Mouse (Mus musculus) spleen, adult 2 months (tissue): ENCODE results near the gene Ovca2. TPM values are rescaled to one million over a fixed set of nuclear protein-coding genes. Genes with fewer than 3 reads are reported as not detected.

Experiments
- DNase-seq, 2 experiments: peaks; one replicate each; pipeline versions ENCODE4 v3.0.0 to v3.0.0-alpha.2; 2012 to 2021; ENCODE audit warnings: low spot score in 2 of 2, low read depth in 1 of 2
- H3K27ac ChIP-seq: fragments of 200-500 bp; 2 replicates; pipeline ENCODE4 v1.5.1; 2012; ENCODE audit warnings: low read length, inconsistent platforms; ENCODE audit not compliant: insufficient read depth
- H3K27me3 ChIP-seq: fragments of 200-500 bp; 2 replicates; pipeline ENCODE4 v1.6.1; 2012; ENCODE audit warnings: mild to moderate bottlenecking, moderate library complexity, low read length, inconsistent platforms; ENCODE audit not compliant: control insufficient read depth, insufficient read depth
- H3K36me3 ChIP-seq: fragments of 200-500 bp; 2 replicates; pipeline ENCODE4 v1.6.1; 2012; ENCODE audit warnings: mild to moderate bottlenecking, low read length, inconsistent platforms; ENCODE audit not compliant: control insufficient read depth, insufficient read depth
- H3K4me1 ChIP-seq: fragments of 200-500 bp; 2 replicates; pipeline ENCODE4 v1.6.1; 2011; ENCODE audit warnings: inconsistent platforms; ENCODE audit not compliant: control insufficient read depth, insufficient read depth, insufficient read length
- H3K4me3 ChIP-seq: fragments of 200-500 bp; 2 replicates; pipeline ENCODE4 v1.5.1; 2011; ENCODE audit warnings: mild to moderate bottlenecking, inconsistent platforms; ENCODE audit not compliant: insufficient read depth, insufficient read length; ENCODE audit errors: extremely low read depth
- CTCF ChIP-seq: fragments of 200-500 bp; IDR thresholded peaks from 2 replicates; pipeline ENCODE4 v1.5.1; 2011; ENCODE audit warnings: mild to moderate bottlenecking, inconsistent platforms; ENCODE audit not compliant: insufficient read depth, insufficient read length, insufficient replicate concordance; ENCODE audit errors: extremely low read depth
- POLR2A ChIP-seq: fragments of 200-500 bp; IDR thresholded peaks from 2 replicates; pipeline ENCODE4 v1.6.1; 2011; ENCODE audit warnings: low read depth, low read length, inconsistent platforms
- WGBS: fragments of 180-500 bp; shearing (Covaris S2); methylation state at CpG from one replicate; pipeline ENCODE4 v1.1.7; 2018; 5-methylcytosine and 5-hydroxymethylcytosine counted together
- polyA plus RNA-seq: library from polyadenylated mRNA; depleted of rRNA; stranded (reverse); fragments of >200 nt; gene quantifications from 2 replicates; pipeline ENCODE4 v1.2.3, GENCODE M21; 2012

The Ovca2 gene
- polyA plus RNA-seq, 1 experiment = 17.2 TPM

DNA sequence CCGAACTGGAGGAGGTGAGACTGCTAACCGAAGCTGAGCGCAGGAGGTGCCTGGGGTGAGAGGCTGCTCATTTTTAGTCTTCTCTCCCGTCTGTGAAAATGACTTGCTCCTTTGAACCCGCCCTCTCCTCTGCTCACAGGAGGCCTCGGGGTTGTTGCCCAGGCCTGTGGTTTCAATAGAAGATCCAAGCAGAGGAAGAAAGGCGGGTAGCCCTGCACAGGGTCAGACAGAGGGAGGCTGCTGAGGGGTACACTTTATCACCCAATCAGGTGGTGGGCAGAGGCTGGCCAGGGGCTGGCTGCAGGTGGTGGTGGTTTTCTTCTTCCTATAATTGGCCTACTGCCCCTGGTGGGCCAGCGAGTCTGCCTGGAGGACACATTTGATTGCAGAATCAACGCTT, 25.8 kb upstream of the Ovca2 start:
- TF ChIP-seq CTCF (no peak), POLR2A (no peak)
- Histone ChIP-seq H3K27me3 (no peaks in the 10 kb centered on the region), H3K36me3 (no peaks in the 10 kb centered on the region), H3K27ac (no peak overlapping the region), H3K4me3 (no peak overlapping the region), H3K4me1 (peaks cover 7% of the 10 kb centered on the region; the same call in 1 of the 2 replicates)
- WGBS = 26% methylated on average over 9 of the region's 9 CpGs
- DNase-seq = no peak

GRCm38 (mm10) chr11:75203926-75204325, 25.3 kb upstream of the Ovca2 start:
- no peak overlapping the region for H3K4me3 ChIP-seq
- no peak for TF ChIP-seq POLR2A
- TF ChIP-seq CTCF = no peak
- DNase-seq = no peak
- 89% methylated on average over 4 of the region's 4 CpGs for WGBS
- H3K4me1 ChIP-seq = peaks cover 7% of the 10 kb centered on the region; the same call in 1 of the 2 replicates
- no peaks in the 10 kb centered on the region for H3K27me3 ChIP-seq
- H3K36me3 ChIP-seq = no peaks in the 10 kb centered on the region
- no peak overlapping the region for H3K27ac ChIP-seq

GRCm38 (mm10) chr11:75201721-75202120, 23.1 kb upstream of the Ovca2 start:
- no peak overlapping the region for H3K27ac ChIP-seq
- DNase-seq = no peak
- H3K4me1 ChIP-seq = peaks cover 10% of the 10 kb centered on the region; the same call in 1 of the 2 replicates
- no peak overlapping the region for H3K4me3 ChIP-seq
- no peak for TF ChIP-seq CTCF
- TF ChIP-seq POLR2A = no peak
- H3K36me3 ChIP-seq = no peaks in the 10 kb centered on the region
- no peaks in the 10 kb centered on the region for H3K27me3 ChIP-seq
- whole genome bisulfite sequencing = 84% methylated on average over 8 of the region's 8 CpGs

GRCm38 (mm10) chr11:75200935-75201334, 22.3 kb upstream of the Ovca2 start:
- no peak overlapping the region for H3K4me3 ChIP-seq

DNA sequence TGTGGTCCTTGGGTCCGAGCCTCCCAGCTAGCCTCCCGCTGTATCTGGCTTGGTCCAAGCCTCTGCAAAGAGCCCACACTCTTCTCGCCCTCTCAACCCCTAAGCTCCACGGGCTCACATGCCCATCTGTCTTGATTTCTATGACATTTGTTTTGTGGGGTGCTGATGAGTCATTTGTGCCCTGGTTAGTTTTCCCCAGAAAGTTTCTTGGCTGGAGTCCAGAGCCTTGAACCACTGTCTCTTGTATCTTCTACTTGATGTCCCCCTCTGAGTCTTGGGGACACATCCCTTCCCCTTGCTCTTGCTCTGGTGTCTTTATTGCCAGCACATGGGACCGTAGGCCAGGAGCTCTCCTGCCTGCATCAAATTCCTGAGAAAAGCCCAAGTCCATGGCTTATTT, 21.3 kb upstream of the Ovca2 start:
- Histone ChIP-seq H3K27ac (no peak overlapping the region), H3K4me1 (peaks cover 6% of the 10 kb centered on the region; the same call in 1 of the 2 replicates), H3K27me3 (peaks cover 2% of the 10 kb centered on the region; the same call in 1 of the 2 replicates), H3K4me3 (no peak overlapping the region), H3K36me3 (no peaks in the 10 kb centered on the region)
- 68% methylated on average over 5 of the region's 5 CpGs for WGBS
- DNase-seq = no peak
- TF ChIP-seq CTCF (no peak), POLR2A (no peak)

More at GRCm38 (mm10) chr11:75200935-75201334, 22.3 kb upstream of the Ovca2 start:
- Histone ChIP-seq H3K27ac (no peak overlapping the region), H3K27me3 (no peaks in the 10 kb centered on the region), H3K4me1 (peaks cover 4% of the 10 kb centered on the region; the same call in 1 of the 2 replicates), H3K36me3 (no peaks in the 10 kb centered on the region)
- 84% methylated on average over 12 of the region's 12 CpGs for WGBS
- no peak for DNase-seq
- TF ChIP-seq POLR2A = no peak
- no peak for TF ChIP-seq CTCF

DNA sequence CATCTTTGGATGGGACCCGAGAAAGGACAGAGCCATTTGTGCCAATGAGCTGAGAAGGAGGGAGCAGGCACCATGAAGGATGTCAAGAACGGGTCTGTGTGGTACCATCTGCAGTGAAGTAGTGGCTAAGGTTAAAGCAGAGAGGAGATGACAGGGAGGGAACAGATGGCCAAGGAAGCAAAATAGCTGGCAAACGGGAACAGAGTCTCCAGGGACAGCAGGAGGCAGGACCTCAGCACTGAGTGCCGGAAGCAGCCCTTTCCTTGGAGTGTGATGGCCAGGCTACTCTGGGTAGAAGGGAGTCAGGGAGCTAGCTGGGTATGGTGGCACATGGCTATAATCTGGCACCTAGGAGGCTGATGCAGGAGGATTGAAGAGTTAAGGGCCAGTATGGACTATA, 20.2 kb upstream of the Ovca2 start:
- TF ChIP-seq CTCF = no peak
- TF ChIP-seq POLR2A = no peak
- H3K4me3 ChIP-seq = no peak overlapping the region

DNA sequence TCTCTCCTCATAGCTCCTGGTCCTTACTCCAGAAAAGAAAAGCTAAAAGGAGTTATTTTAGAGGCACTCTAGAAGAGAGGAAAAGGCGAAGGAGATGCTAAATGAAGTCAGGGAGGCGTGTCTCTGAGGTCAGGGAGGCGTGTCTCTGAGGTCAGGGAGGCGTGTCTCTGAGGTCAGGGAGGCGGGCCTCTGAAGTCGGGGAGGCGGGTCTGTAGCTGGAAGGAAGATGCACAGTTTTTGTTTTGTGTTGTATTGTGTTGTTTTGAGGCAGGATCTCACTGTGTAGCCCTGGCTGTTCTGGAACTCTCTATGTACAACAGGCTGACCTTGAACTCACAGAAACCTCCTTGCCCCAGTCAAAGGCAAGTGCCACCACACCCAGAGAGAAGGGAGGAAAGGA, 19.3 kb upstream of the Ovca2 start:
- Histone ChIP-seq H3K36me3 (no peaks in the 10 kb centered on the region), H3K27ac (no peak overlapping the region), H3K27me3 (peaks cover 13% of the 10 kb centered on the region), H3K4me1 (peaks cover 13% of the 10 kb centered on the region), H3K4me3 (no peak overlapping the region)
- TF ChIP-seq POLR2A = no peak
- no peak for TF ChIP-seq CTCF
- 57% methylated on average over 7 of the region's 7 CpGs for WGBS
- no peak for DNase-seq

More for the DNA sequence above, 20.2 kb upstream of the Ovca2 start:
- no peak for DNase-seq
- H3K36me3 ChIP-seq = no peaks in the 10 kb centered on the region
- H3K27me3 ChIP-seq = peaks cover 10% of the 10 kb centered on the region
- H3K4me1 ChIP-seq = peaks cover 13% of the 10 kb centered on the region
- no peak overlapping the region for H3K27ac ChIP-seq
- 93% methylated on average over 4 of the region's 4 CpGs for WGBS
